Mouse (Mus musculus) ES-E14 (cell line): ENCODE data around the gene Ldlr.

Experiments
- HCFC1 ChIP-seq: IDR thresholded peaks from 2 replicates; pipeline ENCODE4 v1.6.1; 2012; ENCODE audit warnings: low read length, inconsistent platforms, borderline replicate concordance; ENCODE audit not compliant: insufficient read depth
- MAFK ChIP-seq: IDR thresholded peaks from 2 replicates; pipeline ENCODE4 v1.6.1; 2014; ENCODE audit warnings: mild to moderate bottlenecking, low read depth, low read length, inconsistent platforms; ENCODE audit not compliant: insufficient read depth
- ZNF384 ChIP-seq: IDR thresholded peaks from 2 replicates; pipeline ENCODE4 v1.6.1; 2012; ENCODE audit warnings: low read depth, low read length, inconsistent platforms

- TF ChIP-seq MAFK (no peak), HCFC1 (no peak), ZNF384 (no peak)
Observed at GRCm38 (mm10) chr9:21749382-21750118, 26.3 kb downstream of the Ldlr start.
